24 mouse cellular contexts compared by ENCODE assay signal in the genomic region with DNA sequence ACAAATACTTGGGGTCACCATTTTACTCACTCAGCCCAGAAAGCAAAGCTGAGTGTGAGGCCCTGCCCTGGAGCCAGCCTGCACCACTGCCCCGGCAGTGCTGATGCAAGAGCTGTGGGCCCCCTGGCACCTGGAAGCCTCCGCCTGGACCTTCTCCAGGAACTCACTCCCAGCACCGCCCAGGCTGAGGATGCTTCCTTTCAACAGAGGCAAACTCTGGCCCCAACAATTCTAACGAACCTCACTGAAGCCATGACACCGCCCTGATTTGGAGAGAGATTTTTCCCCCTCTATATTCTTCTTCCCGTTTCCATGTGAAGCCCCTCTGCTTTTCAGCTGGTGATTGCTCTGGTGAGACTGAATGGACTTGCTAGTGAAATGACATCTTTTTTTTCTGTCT.
A peak's percentile ranks its signal among the peaks of the same experiment; 100 is the strongest.
DNase-seq lines count a peak whose midpoint lies in the region; ATAC-seq lines count a peak whose summit lies in the region.
"Had no signal": no experiment of that assay in that cellular context is flagged by ENCODE, and none has a peak within 500 bp of the region (broad histone marks: within the 10 kb centered on the region; RNA-seq: fewer than 3 reads in every experiment).

No protein-coding gene starts in this region.

- WGBS in embryonic facial prominence, embryonic 12.5 days: 73% methylated on average over 6 of the region's 6 CpGs
- 80% methylated on average over 6 of the region's 6 CpGs for WGBS in embryonic facial prominence, embryonic 10.5 days
- 59% methylated on average over 6 of the region's 6 CpGs for WGBS in heart, embryonic 15.5 days

- DNase-seq in embryonic facial prominence, embryonic 10.5 days (ENCODE audit: low spot score): no peak
- no peak for DNase-seq in heart, postnatal 25 days (ENCODE audit: low spot score)
- peak; percentile 23 for DNase-seq in adrenal gland, postnatal 14 days
- DNase-seq in gastrocnemius, postnatal 14 days: no peak
- DNase-seq: B cell, adult 2 months; cerebellum, adult 2 months; gastrocnemius, postnatal 36 days; kidney, adult 18-20 months; liver; lung, postnatal 36 days; thymus, postnatal 25 days had no signal

- intact Hi-C loops in heart, postnatal 25 days (cut with DNase I): no loop called here
- intact Hi-C loops in gastrocnemius, postnatal 14 days (cut with DNase I; ENCODE audit: low total_unique reads): no loop called here

- no peak overlapping the region for H3K9ac ChIP-seq in embryonic facial prominence, embryonic 12.5 days
- no peak overlapping the region for H3K9ac ChIP-seq in heart, embryonic 15.5 days
- H3K9ac ChIP-seq: forebrain, embryonic 12.5 days; hindbrain, embryonic 13.5 days; liver, embryonic 15.5 days; lung, embryonic 15.5 days; midbrain, embryonic 15.5 days; stomach, embryonic 15.5 days had no signal

- H3K9me3 ChIP-seq in embryonic facial prominence, embryonic 12.5 days: no peaks in the 10 kb centered on the region
- no peaks in the 10 kb centered on the region for H3K9me3 ChIP-seq in embryonic facial prominence, embryonic 10.5 days
- no peaks in the 10 kb centered on the region for H3K9me3 ChIP-seq in heart, embryonic 15.5 days (replicated peaks)
- H3K9me3 ChIP-seq: forebrain, embryonic 12.5 days; hindbrain, embryonic 13.5 days; limb, embryonic 10.5 days; liver, embryonic 15.5 days; lung, embryonic 15.5 days; midbrain, embryonic 15.5 days; stomach, embryonic 15.5 days had no signal

- H3K36me3 ChIP-seq in embryonic facial prominence, embryonic 12.5 days: no peaks in the 10 kb centered on the region
- H3K36me3 ChIP-seq in embryonic facial prominence, embryonic 10.5 days (replicated peaks): no peaks in the 10 kb centered on the region
- H3K36me3 ChIP-seq in heart, embryonic 15.5 days: no peaks in the 10 kb centered on the region
- H3K36me3 ChIP-seq: forebrain, embryonic 12.5 days; hindbrain, embryonic 13.5 days; limb, embryonic 10.5 days; liver, embryonic 15.5 days; lung, embryonic 15.5 days; stomach, embryonic 15.5 days had no signal

- ATAC-seq in embryonic facial prominence, embryonic 12.5 days (ENCODE audit: insufficient number of reproducible peaks, insufficient read depth, low FRiP score, low TSS enrichment): no peak
- 0 out of 2 replicates have a peak, but pooled peaks have one; percentile 53 for ATAC-seq in heart, embryonic 15.5 days (replicated peaks; ENCODE audit: insufficient number of reproducible peaks, insufficient read depth, low FRiP score, low read depth)
- ATAC-seq in granulocyte monocyte progenitor cell, adult 5-6 weeks (replicated peaks; ENCODE audit: poor library complexity, severe bottlenecking): peak; percentile 37; the same call in 1 of the 2 replicates
- ATAC-seq: inflammation-experienced regulatory T-cells, adult 6 months had no signal

- no peak overlapping the region for H3K4me3 ChIP-seq in embryonic facial prominence, embryonic 12.5 days
- H3K4me3 ChIP-seq in embryonic facial prominence, embryonic 10.5 days: no peak overlapping the region
- H3K4me3 ChIP-seq in heart, embryonic 15.5 days: no peak overlapping the region
- H3K4me3 ChIP-seq: forebrain, embryonic 12.5 days; hindbrain, embryonic 13.5 days; left cerebral cortex, adult 2 months; limb, embryonic 10.5 days; liver, embryonic 15.5 days; lung, embryonic 15.5 days; midbrain, embryonic 15.5 days; stomach, embryonic 15.5 days had no signal

- no peaks in the 10 kb centered on the region for H3K4me1 ChIP-seq in embryonic facial prominence, embryonic 12.5 days
- no peaks in the 10 kb centered on the region for H3K4me1 ChIP-seq in embryonic facial prominence, embryonic 10.5 days
- H3K4me1 ChIP-seq in heart, embryonic 15.5 days (replicated peaks): no peaks in the 10 kb centered on the region
- H3K4me1 ChIP-seq: forebrain, embryonic 12.5 days; hindbrain, embryonic 13.5 days; limb, embryonic 10.5 days; liver, embryonic 15.5 days; lung, embryonic 15.5 days; midbrain, embryonic 15.5 days; stomach, embryonic 15.5 days had no signal

- no peaks in the 10 kb centered on the region for H3K27me3 ChIP-seq in embryonic facial prominence, embryonic 12.5 days
- H3K27me3 ChIP-seq in embryonic facial prominence, embryonic 10.5 days (replicated peaks; ENCODE audit: low read depth, poor library complexity, severe bottlenecking): no peaks in the 10 kb centered on the region
- no peaks in the 10 kb centered on the region for H3K27me3 ChIP-seq in heart, embryonic 15.5 days
- H3K27me3 ChIP-seq: forebrain, embryonic 12.5 days; hindbrain, embryonic 13.5 days; liver, embryonic 15.5 days; lung, embryonic 15.5 days; midbrain, embryonic 15.5 days; stomach, embryonic 15.5 days had no signal

- H3K27ac ChIP-seq in embryonic facial prominence, embryonic 12.5 days: 0 out of 2 replicates have a peak overlapping the region, but pooled peaks have one; percentile 0
- H3K27ac ChIP-seq in embryonic facial prominence, embryonic 10.5 days (replicated peaks): no peak overlapping the region
- H3K27ac ChIP-seq in heart, embryonic 15.5 days: no peak overlapping the region
- H3K27ac ChIP-seq: forebrain, embryonic 12.5 days; hindbrain, embryonic 13.5 days; kidney, postnatal 0 days; left cerebral cortex, adult 2 months; limb, embryonic 10.5 days; liver, embryonic 15.5 days; lung, embryonic 15.5 days; midbrain, embryonic 15.5 days; stomach, embryonic 15.5 days had no signal

- H3K4me2 ChIP-seq in embryonic facial prominence, embryonic 12.5 days (replicated peaks): no peak overlapping the region
- H3K4me2 ChIP-seq in heart, embryonic 15.5 days: no peak overlapping the region
- H3K4me2 ChIP-seq: forebrain, embryonic 12.5 days; hindbrain, embryonic 13.5 days; liver, embryonic 15.5 days; lung, embryonic 15.5 days; midbrain, embryonic 15.5 days; stomach, embryonic 15.5 days had no signal
